Mouse (Mus musculus): ENCODE measurements around the gene Itgb1bp1. TPM values are rescaled to one million over a fixed set of nuclear protein-coding genes. Genes with fewer than 3 reads are reported as not detected.

Itgb1bp1 gene
- total RNA-seq, 2 experiments from 2014 or later: 41.1 to 43.1 TPM

- peak in 1 of 2 experiments; percentile 28 for DNase-seq (ENCODE audit: low spot score in 2 of 2)
Observed at GRCm38 (mm10) chr12:21260494-21261256, 25.4 kb downstream of the Itgb1bp1 start.

GRCm38 (mm10) chr12:21247711-21248392 lies 38.2 kb downstream of the Itgb1bp1 start:
- no peak for DNase-seq (ENCODE audit: low spot score in 2 of 2)

- DNase-seq (ENCODE audit: low spot score in 2 of 2): no peak
Observed at GRCm38 (mm10) chr12:21244375-21244960, 41.6 kb downstream of the Itgb1bp1 start.

GRCm38 (mm10) chr12:21241965-21242364 lies 44.1 kb downstream of the Itgb1bp1 start:
- no peak for DNase-seq (ENCODE audit: low spot score in 2 of 2)

GRCm38 (mm10) chr12:21234560-21234959 lies 51.5 kb downstream of the Itgb1bp1 start:
- DNase-seq (ENCODE audit: low spot score in 2 of 2): no peak

GRCm38 (mm10) chr12:21233727-21234126 lies 52.4 kb downstream of the Itgb1bp1 start:
- DNase-seq (ENCODE audit: low spot score in 2 of 2): no peak

- peak; percentile 18 to 45 for DNase-seq (ENCODE audit: low spot score in 2 of 2)
Observed at GRCm38 (mm10) chr12:21229076-21229918, 56.8 kb downstream of the Itgb1bp1 start.

GRCm38 (mm10) chr12:21228650-21229049 lies 57.4 kb downstream of the Itgb1bp1 start:
- DNase-seq (ENCODE audit: low spot score in 2 of 2): no peak

GRCm38 (mm10) chr12:21227076-21227980 lies 58.8 kb downstream of the Itgb1bp1 start:
- DNase-seq (ENCODE audit: low spot score in 2 of 2): peak in 1 of 2 experiments; percentile 20

GRCm38 (mm10) chr12:21226316-21226715 lies 59.8 kb downstream of the Itgb1bp1 start:
- DNase-seq (ENCODE audit: low spot score in 2 of 2): no peak

- DNase-seq (ENCODE audit: low spot score in 2 of 2): no peak
Observed at GRCm38 (mm10) chr12:21225358-21225757, 60.7 kb downstream of the Itgb1bp1 start.

- no peak for DNase-seq (ENCODE audit: low spot score in 2 of 2)
Observed at GRCm38 (mm10) chr12:21223923-21224322, 62.2 kb downstream of the Itgb1bp1 start.

- DNase-seq (ENCODE audit: low spot score in 2 of 2): no peak
Observed at GRCm38 (mm10) chr12:21220596-21220995, 65.5 kb downstream of the Itgb1bp1 start.

- peak in 1 of 2 experiments; percentile 42 for DNase-seq (ENCODE audit: low spot score in 2 of 2)
Observed at GRCm38 (mm10) chr12:21217776-21218444, 68.2 kb downstream of the Itgb1bp1 start.

- no peak for DNase-seq (ENCODE audit: low spot score in 2 of 2)
Observed at GRCm38 (mm10) chr12:21214551-21215165, 71.4 kb downstream of the Itgb1bp1 start.

GRCm38 (mm10) chr12:21212876-21213275 lies 73.2 kb downstream of the Itgb1bp1 start:
- no peak for DNase-seq (ENCODE audit: low spot score in 2 of 2)

- no peak for DNase-seq (ENCODE audit: low spot score in 2 of 2)
Observed at GRCm38 (mm10) chr12:21209273-21209672, 76.8 kb downstream of the Itgb1bp1 start.

- DNase-seq (ENCODE audit: low spot score in 2 of 2): no peak
Observed at GRCm38 (mm10) chr12:21208172-21208795, 77.8 kb downstream of the Itgb1bp1 start.

- DNase-seq (ENCODE audit: low spot score in 2 of 2): no peak
Observed at GRCm38 (mm10) chr12:21207422-21207821, 78.7 kb downstream of the Itgb1bp1 start.

Data from left cerebral cortex, adult 18-20 months (tissue).